Mouse (Mus musculus) layer of hippocampus, adult 2 months (tissue): Measurements from ENCODE around the gene Iqca. TPM values are rescaled to one million over a fixed set of nuclear protein-coding genes. Genes with fewer than 3 reads are reported as not detected.

Source experiments
- DNase-seq, 2 experiments: peaks; one replicate each; pipeline ENCODE4 v3.0.0; 2022; ENCODE audit warnings: low spot score in 2 of 2
- H3K27ac ChIP-seq: fragments of 200-600 bp; 2 replicates; pipeline ENCODE4 v1.8.1; 2022
- H3K4me3 ChIP-seq: fragments of 200-600 bp; 2 replicates; pipeline ENCODE4 v1.8.1; 2022; ENCODE audit warnings: mild to moderate bottlenecking
- CTCF ChIP-seq: fragments of 200-600 bp; conservative IDR thresholded peaks from 2 replicates; pipeline ENCODE4 v1.8.1; 2022; ENCODE audit warnings: antibody characterized with exemption, mild to moderate bottlenecking, moderate library complexity
- total RNA-seq, 2 experiments: library from RNA; stranded (reverse); gene quantifications; 2 replicates each; pipeline ENCODE4 v1.2.3; 2021

The Iqca gene
- total RNA-seq, 2 experiments from 2014 or later: 1.6 to 2.4 TPM

DNA sequence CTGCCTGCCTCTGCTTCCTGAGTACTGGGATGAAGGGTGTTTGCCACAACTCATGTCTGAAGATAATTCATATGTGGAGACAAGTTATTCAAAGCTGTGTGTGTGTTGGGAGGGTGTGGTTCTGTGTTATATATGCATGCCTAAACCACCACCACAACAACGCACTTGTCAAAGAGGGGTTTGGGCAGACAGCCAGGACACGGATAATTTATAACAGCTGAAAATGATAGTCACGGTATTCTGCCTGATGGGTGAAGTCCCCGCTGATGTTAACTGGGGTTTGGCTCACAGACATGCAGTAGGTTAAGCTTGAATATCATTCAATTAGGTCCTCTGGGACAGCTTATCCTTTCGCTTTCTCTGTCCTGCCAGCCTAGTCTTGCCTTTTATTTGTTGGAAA is 78.4 kb downstream of the Iqca start:
- no peak for DNase-seq
- H3K4me3 ChIP-seq: no peak overlapping the region
- H3K27ac ChIP-seq: no peak overlapping the region
- TF ChIP-seq CTCF: no peak

DNA sequence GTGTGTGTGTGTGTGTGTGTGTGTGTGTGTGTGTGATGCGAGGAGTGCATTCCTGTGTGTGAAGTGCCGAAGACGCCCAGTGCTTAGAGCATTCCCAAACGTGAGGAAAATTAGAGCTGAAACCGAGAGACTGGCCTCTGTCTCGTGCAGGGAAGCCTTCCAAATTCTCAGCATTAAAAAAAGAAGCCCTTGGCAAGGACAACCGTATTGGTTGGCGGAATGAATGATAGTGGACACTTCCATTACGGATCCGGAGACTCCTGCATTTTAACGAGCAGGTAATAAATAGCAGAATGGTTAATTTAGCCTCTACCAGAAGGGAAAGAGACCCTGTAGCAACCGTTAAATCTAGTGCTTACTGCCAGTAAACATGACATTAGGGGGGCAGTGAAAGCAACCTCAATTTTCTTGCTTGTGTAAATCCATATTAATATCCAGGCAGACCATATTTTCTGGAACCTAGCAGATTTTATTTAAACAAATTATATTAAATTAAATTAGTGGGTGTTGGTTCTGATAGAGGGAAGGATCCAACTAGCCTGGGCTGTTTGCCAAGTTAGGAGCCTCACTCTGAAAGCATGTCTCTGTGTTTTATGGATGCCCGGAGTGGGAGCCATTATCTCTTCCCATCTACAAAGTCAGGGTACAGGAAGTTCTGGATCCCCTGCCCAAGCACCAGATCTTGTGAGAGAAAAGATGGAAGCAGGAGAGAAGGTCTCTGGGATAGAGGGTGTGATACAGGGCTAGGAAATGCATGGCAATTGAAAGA is 81.2 kb downstream of the Iqca start:
- peak in 1 of 2 experiments; percentile 27 for DNase-seq
- no peak overlapping the region for H3K27ac ChIP-seq
- H3K4me3 ChIP-seq: no peak overlapping the region
- no peak for TF ChIP-seq CTCF

DNA sequence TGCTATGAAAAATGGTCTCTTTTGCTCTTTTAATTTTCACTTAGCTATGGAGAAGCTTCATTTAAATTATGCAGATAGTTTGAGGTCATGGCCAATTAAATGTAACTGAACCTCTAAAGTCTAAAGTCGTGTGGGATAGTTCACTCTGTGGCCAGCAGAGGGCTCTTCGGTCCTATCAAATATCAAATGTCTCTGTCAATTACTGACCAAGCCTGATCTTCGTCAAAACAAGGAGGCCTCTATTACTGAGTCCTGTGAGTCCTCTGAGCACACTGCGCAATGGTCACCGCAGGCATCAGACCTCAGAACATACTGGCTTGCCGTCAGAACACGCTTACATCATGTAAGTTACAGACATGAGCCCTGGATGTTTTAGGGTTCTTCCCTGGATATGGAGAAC is 92.6 kb downstream of the Iqca start:
- DNase-seq: peak; percentile 45 to 72
- Histone ChIP-seq H3K27ac (no peak overlapping the region), H3K4me3 (no peak overlapping the region)
- TF ChIP-seq CTCF: peak; percentile 89

DNA sequence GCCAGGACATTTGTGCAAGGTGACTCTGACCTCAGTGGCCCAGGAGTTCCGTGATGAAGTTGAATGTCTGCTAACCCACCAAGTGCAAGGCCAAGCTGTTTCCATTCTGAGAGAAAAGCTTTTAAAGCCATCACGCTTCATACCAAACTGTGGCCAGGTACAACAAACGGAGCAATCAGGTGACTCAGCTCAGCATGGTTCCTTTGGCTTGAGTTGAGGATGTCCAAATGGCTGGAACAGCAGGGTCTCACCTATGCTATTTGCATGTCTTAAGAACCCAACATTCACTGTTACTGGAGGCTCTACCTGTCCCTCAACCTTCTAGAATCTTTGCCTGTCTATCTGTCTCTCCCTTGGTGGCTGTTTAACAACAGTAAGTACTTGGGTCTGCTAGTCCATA is 93.1 kb downstream of the Iqca start:
- H3K27ac ChIP-seq: no peak overlapping the region
- no peak for DNase-seq
- TF ChIP-seq CTCF: no peak
- no peak overlapping the region for H3K4me3 ChIP-seq

DNA sequence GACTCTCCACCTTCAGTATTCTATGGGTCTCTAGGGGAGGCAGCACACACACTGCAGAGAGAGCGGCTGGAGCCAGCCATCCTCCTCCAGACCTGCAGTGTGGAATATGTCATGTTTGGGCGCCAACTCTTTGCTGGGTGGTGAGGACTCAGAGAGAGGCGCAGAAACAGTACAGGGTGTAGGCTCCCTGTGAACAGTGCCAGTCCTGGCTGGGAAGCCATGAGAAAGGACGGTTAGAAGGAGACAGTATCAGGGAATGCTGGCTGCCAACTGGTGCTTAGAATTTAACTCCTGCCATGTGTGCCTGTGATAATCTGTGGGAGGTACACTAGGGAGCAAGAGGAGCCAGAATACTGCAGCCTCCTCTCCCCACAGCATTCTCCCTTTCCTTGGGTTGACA is 98.2 kb downstream of the Iqca start:
- no peak for TF ChIP-seq CTCF
- Histone ChIP-seq H3K4me3 (no peak overlapping the region), H3K27ac (peak overlapping the region; percentile 85)
- DNase-seq: peak; percentile 49 to 65

DNA sequence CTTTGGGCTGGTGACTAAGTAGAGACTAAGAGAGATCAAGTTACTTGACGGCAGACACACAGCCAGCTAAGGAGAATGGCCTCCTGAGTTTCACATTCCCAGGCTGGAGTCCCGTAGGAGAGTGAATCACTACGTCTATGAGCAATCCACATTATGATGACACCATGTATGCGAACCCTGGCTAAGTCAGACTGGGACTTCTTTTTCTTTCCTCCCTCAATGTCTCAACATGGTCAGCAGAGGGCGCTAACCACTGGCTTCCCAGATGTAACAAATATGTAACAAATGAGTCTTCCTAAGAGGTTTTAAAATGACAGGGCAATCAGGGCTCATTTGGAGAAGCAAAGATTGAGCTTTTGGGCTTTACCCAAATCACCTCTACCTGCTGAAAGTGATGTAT is 101.9 kb downstream of the Iqca start:
- peak; percentile 37 to 58 for DNase-seq
- H3K4me3 ChIP-seq: no peak overlapping the region
- H3K27ac ChIP-seq: no peak overlapping the region
- TF ChIP-seq CTCF: peak; percentile 90

DNA sequence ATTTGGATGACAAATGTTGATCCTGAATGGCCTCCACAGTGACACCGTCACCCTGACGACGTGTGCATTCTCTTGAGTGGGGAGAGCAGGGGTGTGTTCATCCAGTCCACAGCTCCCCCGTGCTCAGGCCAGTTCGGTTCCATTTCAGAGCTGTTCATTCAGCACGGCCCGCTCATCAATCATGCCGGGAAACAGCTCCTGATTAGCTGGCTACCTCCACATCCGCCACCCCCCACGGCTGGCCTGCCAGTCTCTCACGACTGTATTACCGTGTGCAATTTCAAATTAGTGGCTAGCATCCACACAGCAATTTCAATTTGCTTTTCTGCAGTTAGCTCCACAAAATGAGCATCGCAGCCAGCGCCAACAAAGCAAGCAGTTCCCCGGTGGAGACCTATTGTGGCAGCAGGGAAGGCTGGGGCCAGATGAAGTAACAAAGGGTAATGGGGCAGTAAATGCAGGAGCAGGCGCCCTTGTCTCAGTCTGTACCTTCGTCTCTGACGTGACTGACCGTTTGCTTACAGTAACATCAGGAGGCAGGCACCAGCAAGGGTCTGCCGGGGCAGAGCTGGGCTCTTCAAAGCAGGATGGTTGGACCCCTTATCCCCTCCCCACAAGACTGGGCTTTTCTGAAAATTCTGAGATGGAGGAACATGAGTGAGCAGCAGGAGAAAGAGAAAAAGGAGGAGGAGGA is 103.0 kb downstream of the Iqca start:
- DNase-seq: no peak
- Histone ChIP-seq H3K27ac (no peak overlapping the region), H3K4me3 (no peak overlapping the region)
- TF ChIP-seq CTCF: no peak

DNA sequence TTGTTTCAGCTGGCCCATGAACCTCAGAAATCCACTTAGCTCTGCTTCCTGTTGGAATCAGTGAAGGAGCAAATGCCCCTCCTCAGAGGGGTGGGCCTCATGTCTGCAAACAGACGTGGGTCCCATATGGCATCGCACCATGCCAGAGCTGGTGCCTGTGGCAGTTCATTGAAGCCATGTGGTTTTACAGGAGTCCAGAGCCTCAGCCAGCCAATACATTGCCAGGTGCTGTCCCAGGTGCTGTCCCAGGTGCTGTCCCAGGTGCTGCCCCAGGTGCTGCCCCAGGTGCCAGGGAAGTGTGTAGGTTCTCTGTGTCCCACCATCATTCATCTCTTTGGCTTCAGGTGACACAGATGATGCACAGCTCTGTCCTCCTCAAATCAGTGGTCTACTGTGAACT is 124.9 kb downstream of the Iqca start:
- Histone ChIP-seq H3K4me3 (no peak overlapping the region), H3K27ac (no peak overlapping the region)
- no peak for DNase-seq
- no peak for TF ChIP-seq CTCF

DNA sequence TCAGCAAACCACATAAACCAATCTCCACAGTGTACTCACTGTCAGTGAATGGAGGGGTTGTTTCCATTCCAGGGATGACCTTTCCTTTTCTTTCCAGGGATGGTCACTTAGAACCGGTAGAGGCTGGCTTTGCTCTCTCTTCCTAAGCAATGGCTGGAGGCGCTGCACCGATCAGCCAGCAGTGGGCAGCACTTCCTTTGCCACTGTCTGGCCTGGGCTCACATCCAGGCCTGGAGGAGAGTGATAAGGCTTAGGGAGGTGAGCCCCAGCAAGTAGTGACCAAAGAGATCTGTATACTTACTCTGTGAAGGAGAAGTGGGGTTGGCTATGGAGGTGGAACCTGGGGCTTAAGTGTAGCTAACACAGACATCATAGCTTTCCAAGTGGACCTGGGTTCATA is 126.3 kb downstream of the Iqca start:
- DNase-seq: no peak
- H3K4me3 ChIP-seq: no peak overlapping the region
- TF ChIP-seq CTCF: peak; percentile 84
- no peak overlapping the region for H3K27ac ChIP-seq

DNA sequence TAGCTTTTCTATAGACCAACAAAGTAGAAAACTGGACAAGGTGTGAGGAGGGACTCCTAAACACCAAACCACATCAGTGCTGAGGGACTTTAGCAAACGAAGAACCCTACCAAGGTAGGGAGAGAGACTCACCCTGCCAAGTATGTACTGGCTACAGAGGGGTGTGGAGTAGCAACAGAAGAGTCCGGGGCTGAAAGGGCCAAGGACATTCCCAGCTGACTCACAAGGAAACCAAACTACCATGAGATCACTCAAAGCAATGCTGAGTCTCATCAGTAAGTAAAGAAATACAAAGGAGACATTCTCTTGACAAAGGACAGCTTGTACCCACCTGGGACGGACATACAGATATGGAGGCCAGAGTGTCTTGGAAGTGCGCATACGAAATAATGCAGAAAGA is 132.9 kb downstream of the Iqca start:
- no peak for TF ChIP-seq CTCF
- no peak overlapping the region for H3K4me3 ChIP-seq
- DNase-seq: no peak
- H3K27ac ChIP-seq: no peak overlapping the region

DNA sequence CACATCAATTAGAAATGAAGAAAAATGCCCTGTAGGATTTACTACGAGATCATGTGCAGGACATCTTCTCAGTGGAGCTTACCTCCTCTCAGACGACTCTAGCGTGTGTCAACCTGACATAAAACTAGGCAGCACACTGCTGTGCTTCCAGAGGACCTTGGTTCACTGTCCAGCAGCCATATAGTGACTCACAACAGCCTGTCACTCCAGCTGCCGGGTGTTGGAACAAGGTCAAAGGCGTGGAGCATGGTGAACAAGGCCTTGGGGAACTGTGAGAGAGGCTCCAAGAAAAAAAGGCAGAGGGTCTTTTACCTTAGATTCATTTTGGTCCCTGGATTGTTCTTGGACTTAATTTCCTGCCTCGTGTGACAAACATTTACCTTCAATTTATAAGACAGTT is 135.1 kb downstream of the Iqca start:
- no peak overlapping the region for H3K27ac ChIP-seq
- H3K4me3 ChIP-seq: no peak overlapping the region
- TF ChIP-seq CTCF: no peak
- DNase-seq: no peak

DNA sequence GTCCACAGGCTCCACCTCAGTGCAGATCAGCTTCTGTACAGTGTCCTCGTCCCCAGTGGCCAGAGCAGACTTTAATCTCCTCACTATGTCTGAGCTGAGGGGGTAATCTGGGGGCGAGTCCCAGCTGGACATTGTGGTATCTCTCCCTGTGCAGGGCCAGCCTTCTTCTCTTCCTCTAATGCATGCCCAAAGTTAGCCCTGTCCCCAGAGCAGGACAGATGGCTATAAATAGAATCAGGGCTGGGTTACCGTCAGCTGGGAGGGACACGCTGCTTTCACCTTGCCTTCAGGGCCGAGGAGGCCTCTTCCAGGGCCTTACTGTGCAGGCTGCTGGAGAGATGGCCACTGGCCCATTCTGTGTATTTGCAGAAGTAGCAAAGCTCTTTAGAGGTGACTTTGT is 138.8 kb downstream of the Iqca start, which contains the start of gene Asb18:
Asb18 (minus strand) TSS at position 221 of the 400 bp plus-strand sequence.
- Histone ChIP-seq H3K27ac (no peak within 1 kb of the TSS), H3K4me3 (no peak within 1 kb of the TSS)
- TF ChIP-seq CTCF: no peak
- DNase-seq: no peak

DNA sequence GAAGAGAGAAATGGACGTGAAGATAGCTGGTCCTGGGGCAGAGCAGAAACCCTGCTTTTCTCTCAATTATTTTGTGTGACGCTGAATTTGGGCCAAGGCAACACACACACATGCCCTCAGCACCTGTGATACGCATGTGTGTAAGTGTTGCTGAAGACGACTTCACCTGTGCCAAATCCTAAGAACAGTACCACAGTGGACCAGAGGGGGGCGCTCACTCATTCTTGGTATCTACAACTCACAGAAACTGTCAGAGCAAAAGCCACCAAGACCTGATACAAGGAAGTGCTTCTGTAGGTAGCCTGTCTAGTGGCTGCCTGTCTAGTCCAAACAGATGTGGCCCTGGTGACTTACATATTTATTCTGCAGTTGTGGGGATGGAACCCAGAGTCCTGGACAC is 139.9 kb downstream of the Iqca start:
- no peak for DNase-seq
- no peak overlapping the region for H3K4me3 ChIP-seq
- no peak overlapping the region for H3K27ac ChIP-seq
- no peak for TF ChIP-seq CTCF

DNA sequence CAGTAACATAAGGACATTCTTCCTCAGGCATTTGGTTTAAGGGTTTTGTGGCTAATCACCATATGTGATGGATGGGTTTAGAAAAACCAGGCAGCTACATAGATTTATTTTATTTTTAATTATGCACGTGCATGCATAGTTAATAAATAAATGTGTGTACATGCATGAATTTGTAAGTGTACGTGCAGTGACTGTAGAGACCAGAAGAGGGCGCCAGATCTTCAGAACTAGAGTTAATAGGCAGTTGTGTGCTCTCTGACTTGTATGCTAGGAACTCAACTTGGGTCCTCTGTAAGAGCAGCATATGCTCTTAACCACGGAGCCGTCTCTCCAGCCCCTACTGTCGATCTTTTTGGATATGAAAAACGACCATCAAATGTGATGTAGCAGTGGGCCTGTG is 140.4 kb downstream of the Iqca start:
- no peak overlapping the region for H3K27ac ChIP-seq
- no peak overlapping the region for H3K4me3 ChIP-seq
- no peak for DNase-seq
- TF ChIP-seq CTCF: peak; percentile 61
